Mouse (Mus musculus): Measurements from ENCODE around the gene Slc7a11.

Gene Slc7a11

GRCm38 (mm10) chr3:50324524-50324923, 118.9 kb downstream of the Slc7a11 start:
- in situ Hi-C loops (cut with MboI; ENCODE audit: low pct_unique_long_range_greater_than_20kb in 1 of 2, low sequenced_read_pairs in 2 of 2, unreplicated experiment in 1 of 2), result no loop called here

GRCm38 (mm10) chr3:50323881-50324280, 119.5 kb downstream of the Slc7a11 start:
- in situ Hi-C loops (cut with MboI; ENCODE audit: low pct_unique_long_range_greater_than_20kb in 1 of 2, low sequenced_read_pairs in 2 of 2, unreplicated experiment in 1 of 2), result no loop called here

DNA sequence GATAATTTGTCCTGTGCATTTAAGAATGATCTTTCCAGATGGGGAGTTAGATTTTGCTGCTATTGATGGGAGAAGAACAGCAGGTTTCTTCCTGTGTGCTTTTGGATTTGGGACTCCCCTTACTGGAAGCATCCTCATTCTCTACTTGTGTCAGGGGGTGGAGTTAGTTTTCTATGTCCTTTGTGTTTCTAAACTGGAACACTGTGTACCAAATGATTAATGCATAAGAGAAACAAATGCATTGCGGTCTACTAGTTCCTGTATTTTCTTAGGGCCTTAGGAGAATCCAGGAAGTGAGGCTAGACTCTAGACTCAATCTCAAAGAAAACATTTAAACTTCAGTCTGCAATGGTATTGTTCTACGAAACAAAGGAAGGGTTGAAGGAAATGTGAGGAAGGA, 122.6 kb downstream of the Slc7a11 start:
- in situ Hi-C loops (cut with MboI; ENCODE audit: low pct_unique_long_range_greater_than_20kb in 1 of 2, low sequenced_read_pairs in 2 of 2, unreplicated experiment in 1 of 2), result no loop called here

GRCm38 (mm10) chr3:50318074-50318473, 125.3 kb downstream of the Slc7a11 start:
- in situ Hi-C loops (cut with MboI; ENCODE audit: low pct_unique_long_range_greater_than_20kb in 1 of 2, low sequenced_read_pairs in 2 of 2, unreplicated experiment in 1 of 2), result no loop called here

GRCm38 (mm10) chr3:50313816-50314215, 129.6 kb downstream of the Slc7a11 start:
- in situ Hi-C loops (cut with MboI; ENCODE audit: low pct_unique_long_range_greater_than_20kb in 1 of 2, low sequenced_read_pairs in 2 of 2, unreplicated experiment in 1 of 2), result no loop called here

- in situ Hi-C loops (cut with MboI; ENCODE audit: low pct_unique_long_range_greater_than_20kb in 1 of 2, low sequenced_read_pairs in 2 of 2, unreplicated experiment in 1 of 2), result loop anchor here (10.0 kb wide), 1 partner anchor 597 kb away; no protein-coding TSS in a partner anchor
These were observed 135.8 kb downstream of the Slc7a11 start for GRCm38 (mm10) chr3:50307339-50308327.

DNA sequence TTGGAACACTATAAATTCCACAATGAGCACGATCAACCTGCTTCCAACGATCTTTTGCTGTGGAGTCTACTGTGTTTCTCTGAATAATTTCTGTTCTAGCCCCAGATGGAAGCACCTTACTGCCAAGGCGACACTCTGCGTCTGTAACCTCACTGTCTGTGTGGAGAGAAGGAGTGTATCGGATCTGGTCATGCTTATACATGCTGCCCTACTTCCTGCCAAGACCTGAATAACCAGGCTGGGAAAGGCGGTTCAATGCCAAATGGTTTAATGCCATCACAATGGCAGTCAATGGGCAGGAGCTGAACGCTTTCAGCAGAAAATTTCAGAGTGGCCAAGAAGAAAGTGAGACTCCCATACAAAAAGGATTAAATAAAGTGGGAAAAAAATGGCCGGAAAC, 137.1 kb downstream of the Slc7a11 start:
- in situ Hi-C loops (cut with MboI; ENCODE audit: low pct_unique_long_range_greater_than_20kb in 1 of 2, low sequenced_read_pairs in 2 of 2, unreplicated experiment in 1 of 2), result loop anchor here (10.0 kb wide), 1 partner anchor 598 kb away; no protein-coding TSS in a partner anchor

DNA sequence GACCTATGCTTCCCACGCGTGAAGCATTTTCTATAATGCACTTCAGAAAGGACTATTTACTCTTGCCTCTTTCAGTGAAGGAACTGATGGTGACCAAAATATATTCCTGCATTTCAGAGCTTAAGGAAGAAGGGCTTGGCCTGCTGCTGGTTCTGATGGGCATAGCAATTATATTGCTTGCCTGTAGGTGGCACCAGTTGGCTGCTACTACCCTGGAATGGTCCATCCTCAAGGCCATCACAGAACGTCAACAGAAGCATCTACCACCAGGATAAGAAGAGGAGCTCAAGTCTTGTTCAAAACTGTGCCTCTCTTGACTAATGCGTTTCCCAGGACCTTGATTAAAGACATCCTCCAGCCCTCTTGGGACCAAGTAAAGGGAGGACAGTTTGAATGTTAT, 139.3 kb downstream of the Slc7a11 start:
- in situ Hi-C loops (cut with MboI; ENCODE audit: low pct_unique_long_range_greater_than_20kb in 1 of 2, low sequenced_read_pairs in 2 of 2, unreplicated experiment in 1 of 2), result loop anchor here (10.0 kb wide), 1 partner anchor 601 kb away; no protein-coding TSS in a partner anchor

DNA sequence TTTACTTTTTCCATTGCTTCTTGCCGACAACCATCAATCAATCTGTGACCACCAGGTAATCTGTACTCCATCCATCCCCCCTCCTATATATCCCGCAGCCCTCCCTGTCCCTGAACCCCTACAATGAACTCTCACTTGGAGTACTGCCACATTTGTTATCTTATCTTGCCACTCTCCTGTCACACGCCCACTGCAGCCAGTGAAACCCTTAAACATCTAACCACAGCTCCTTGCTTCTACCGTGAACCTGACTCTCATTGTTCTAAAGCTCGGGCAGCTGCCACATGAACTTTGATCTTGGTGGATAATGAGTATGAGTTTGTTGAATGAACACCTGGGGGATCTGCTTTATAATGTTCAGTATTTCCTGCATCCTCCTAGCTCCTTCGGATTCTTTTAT, 140.8 kb downstream of the Slc7a11 start:
- in situ Hi-C loops (cut with MboI; ENCODE audit: low pct_unique_long_range_greater_than_20kb in 1 of 2, low sequenced_read_pairs in 2 of 2, unreplicated experiment in 1 of 2), result loop anchor here (10.0 kb wide), 1 partner anchor 602 kb away; no protein-coding TSS in a partner anchor

DNA sequence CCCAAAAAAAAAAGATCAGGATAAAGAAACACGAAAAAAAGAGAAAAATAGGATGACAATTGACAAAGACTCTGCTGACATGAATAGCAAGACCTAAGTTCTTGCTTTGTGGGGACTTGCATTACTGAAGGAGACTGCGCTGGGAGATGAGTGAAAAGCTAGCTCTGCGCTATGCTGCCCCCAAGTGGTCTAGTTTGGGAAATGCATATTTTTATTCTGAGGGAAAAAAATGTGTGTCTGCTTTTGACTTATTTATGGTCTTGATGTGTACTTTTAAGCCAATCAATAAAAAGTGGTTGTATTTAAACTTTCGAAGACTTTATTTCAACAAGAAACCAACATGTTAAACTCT, 142.5 kb downstream of the Slc7a11 start:
- in situ Hi-C loops (cut with MboI; ENCODE audit: low pct_unique_long_range_greater_than_20kb in 1 of 2, low sequenced_read_pairs in 2 of 2, unreplicated experiment in 1 of 2), result loop anchor here (10.0 kb wide), 1 partner anchor 604 kb away; no protein-coding TSS in a partner anchor

DNA sequence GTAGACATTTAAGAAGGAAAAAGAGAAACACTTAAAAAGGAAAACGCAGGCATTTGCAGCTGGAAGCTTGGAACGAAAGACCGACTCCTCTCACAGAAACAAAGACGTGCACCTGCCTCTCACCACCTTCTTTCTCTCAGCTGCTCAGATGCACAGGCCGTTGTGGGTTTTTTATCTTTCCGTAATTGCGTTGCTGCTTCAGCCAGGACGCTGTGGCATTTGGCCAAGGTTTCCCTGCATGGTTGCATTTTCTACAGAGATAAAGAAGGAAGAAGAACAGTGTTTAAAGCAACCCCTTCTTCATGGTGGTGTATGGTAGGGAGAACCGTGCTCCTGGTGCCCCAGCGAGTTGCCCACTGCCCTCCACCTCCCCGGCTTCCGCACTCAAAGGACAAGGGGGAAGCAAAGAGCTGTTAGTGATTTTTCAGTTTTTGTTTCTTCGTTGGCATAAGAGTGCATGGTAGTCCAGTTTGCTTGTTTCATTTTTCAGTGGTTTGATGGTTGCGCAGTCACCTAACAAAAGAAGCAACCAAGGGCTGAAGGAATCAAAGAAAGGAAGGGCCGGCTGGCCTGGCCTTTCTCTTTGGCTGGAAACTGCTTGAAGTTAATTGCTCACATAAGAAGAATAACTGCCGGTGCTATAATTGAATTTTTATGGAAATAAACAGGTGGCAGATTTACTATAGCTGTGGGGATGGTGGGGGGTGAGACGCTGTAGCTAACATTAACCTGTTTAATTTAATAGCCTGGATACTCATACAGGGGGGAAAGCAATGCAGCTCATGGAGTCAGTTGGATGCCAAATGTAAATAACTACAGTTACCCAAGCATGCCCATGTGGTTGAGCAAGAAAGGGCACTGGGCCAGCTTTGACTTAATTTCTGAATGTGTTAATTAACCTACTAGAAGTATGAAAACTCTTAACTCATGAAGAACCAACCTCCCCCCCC, 143.1 kb downstream of the Slc7a11 start:
- in situ Hi-C loops (cut with MboI; ENCODE audit: low pct_unique_long_range_greater_than_20kb in 1 of 2, low sequenced_read_pairs in 2 of 2, unreplicated experiment in 1 of 2), result loop anchor here (10.0 kb wide), 1 partner anchor 605 kb away; no protein-coding TSS in a partner anchor

GRCm38 (mm10) chr3:50298366-50298991, 144.9 kb downstream of the Slc7a11 start:
- in situ Hi-C loops (cut with MboI; ENCODE audit: low pct_unique_long_range_greater_than_20kb in 1 of 2, low sequenced_read_pairs in 2 of 2, unreplicated experiment in 1 of 2), result no loop called here

DNA sequence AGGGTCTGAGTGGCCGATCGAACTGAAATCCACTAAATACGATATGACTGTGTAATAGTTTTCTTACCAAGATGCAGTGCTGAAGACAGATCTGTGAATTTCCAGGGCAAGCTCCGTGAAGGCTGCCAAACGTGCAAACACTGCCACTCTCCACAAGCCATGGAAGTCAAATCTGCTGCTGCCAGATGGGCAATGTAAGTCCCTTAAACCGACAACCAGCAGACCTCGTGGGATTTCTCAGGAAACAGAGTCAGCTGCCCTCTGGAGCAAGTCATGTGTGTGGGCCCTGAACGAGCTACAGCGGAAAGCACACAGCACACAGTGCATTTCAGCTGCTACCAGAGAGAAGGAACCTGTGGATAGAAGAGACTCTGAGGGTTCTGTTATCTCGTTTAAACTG, 146.5 kb downstream of the Slc7a11 start:
- in situ Hi-C loops (cut with MboI; ENCODE audit: low pct_unique_long_range_greater_than_20kb in 1 of 2, low sequenced_read_pairs in 2 of 2, unreplicated experiment in 1 of 2), result no loop called here

DNA sequence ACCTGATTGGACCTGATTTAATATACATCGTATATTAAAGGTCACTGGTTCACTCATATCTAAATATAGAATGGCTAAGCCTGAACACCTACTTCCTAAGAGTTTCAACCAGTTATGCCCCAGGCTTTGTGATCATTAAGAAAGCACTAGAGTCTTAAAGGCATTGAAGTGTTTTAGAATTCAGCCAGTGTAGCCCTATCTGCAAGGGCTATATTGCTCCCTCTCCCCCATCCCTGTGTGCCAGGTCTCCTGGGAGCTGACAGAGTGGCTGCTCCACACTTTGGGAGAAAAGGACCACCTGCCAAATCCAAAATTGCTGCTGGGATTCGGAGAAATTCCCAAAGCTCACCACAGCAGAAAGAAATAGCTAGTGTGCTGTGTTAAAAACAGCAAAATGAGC, 168.4 kb downstream of the Slc7a11 start:
- in situ Hi-C loops (cut with MboI; ENCODE audit: low pct_unique_long_range_greater_than_20kb in 1 of 2, low sequenced_read_pairs in 2 of 2, unreplicated experiment in 1 of 2), result no loop called here

- in situ Hi-C loops (cut with MboI; ENCODE audit: low pct_unique_long_range_greater_than_20kb in 1 of 2, low sequenced_read_pairs in 2 of 2, unreplicated experiment in 1 of 2), result no loop called here
These were observed 171.2 kb downstream of the Slc7a11 start for GRCm38 (mm10) chr3:50272222-50272621.

- in situ Hi-C loops (cut with MboI; ENCODE audit: low pct_unique_long_range_greater_than_20kb in 1 of 2, low sequenced_read_pairs in 2 of 2, unreplicated experiment in 1 of 2), result no loop called here
These were observed 173.7 kb downstream of the Slc7a11 start for GRCm38 (mm10) chr3:50269680-50270079.

GRCm38 (mm10) chr3:50262547-50263087, 180.8 kb downstream of the Slc7a11 start:
- in situ Hi-C loops (cut with MboI; ENCODE audit: low pct_unique_long_range_greater_than_20kb in 1 of 2, low sequenced_read_pairs in 2 of 2, unreplicated experiment in 1 of 2), result no loop called here

DNA sequence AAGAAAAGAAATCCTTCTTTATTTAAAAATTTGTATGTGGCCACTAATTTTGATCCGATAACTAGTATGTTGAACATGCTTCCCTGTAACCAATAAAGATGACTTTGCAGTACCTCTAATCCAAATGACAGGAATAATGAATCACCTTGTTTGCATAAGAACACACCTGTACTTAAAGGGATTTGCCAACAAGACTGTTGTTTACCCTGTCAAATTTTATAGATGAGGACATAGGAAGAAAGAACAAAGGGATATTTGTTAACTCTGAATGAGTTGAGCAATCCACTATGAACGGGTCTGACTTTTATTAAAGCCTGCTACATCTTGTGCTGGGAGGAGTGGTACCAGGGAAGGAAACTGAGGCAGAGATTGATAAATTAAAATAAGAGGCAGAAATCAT, 181.3 kb downstream of the Slc7a11 start:
- in situ Hi-C loops (cut with MboI; ENCODE audit: low pct_unique_long_range_greater_than_20kb in 1 of 2, low sequenced_read_pairs in 2 of 2, unreplicated experiment in 1 of 2), result no loop called here

All from mouse embryonic stem cell (cell line).